Mouse (Mus musculus): ENCODE results near the gene Plvap. TPM values are rescaled to one million over a fixed set of nuclear protein-coding genes. Genes with fewer than 3 reads are reported as not detected.

Plvap gene
- polyA plus RNA-seq, 1 experiment from 2014 or later, result 29.1 TPM

DNA sequence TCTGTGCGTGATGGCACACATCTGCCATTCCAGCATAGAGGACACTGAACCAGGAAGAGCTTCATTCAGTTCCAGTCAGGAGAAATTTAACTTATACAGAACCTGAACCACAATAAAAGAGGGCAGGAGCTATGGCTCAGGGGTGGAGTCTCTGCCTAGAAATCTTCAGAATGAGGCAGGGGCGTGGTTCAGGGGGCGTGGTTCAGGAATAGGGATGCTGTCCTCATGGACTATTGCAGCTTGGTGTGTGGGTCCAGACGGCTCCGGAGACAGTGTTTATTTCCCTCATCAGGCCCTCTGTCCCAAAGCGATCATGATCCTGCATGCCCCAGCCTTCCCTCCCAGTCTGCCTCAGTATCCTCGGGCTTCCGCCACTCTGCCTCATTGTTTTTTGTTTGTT lies 56.9 kb downstream of the Plvap start:
- H3K27ac ChIP-seq (ENCODE audit: low read depth), result no peak overlapping the region
- WGBS (ENCODE audit: insufficient replicate concordance), result 68% methylated on average over 8 of the region's 8 CpGs

DNA sequence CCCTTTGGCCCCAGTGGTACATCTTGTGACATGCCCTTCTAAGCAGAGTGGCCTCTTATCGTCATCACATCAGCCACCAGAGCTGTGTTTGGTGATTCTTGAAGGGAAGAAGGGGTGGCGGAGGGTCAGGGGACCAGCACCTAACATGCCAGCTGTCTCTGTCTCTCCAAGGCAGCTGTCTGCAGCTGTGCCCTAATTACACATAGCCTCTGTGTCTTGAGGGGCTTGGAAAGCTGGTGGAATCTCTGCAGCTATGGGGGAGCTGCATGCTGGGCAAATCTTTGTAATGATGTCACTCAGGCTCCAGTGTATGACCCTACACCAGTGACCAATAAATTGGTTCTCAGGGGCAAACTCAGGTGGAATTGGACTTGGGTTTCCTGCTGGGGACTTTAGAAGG lies 58.9 kb downstream of the Plvap start:
- H3K4me1 ChIP-seq (ENCODE audit: insufficient read depth), result no peaks in the 10 kb centered on the region
- no peak overlapping the region for H3K27ac ChIP-seq (ENCODE audit: low read depth)
- no peak overlapping the region for H3K9ac ChIP-seq (replicated peaks)
- TF ChIP-seq CTCF (IDR thresholded peaks at IDR 0.05; ENCODE audit: low read depth), result no peak
- no peak for TF ChIP-seq EP300 (IDR thresholded peaks at IDR 0.05; ENCODE audit: low read depth)
- H3K9me3 ChIP-seq (ENCODE audit: low read length), result no peaks in the 10 kb centered on the region
- DNase-seq (no peak), ATAC-seq (no peak)
- 0 out of 2 replicates have a peak, but pooled peaks cover 2% of the 10 kb centered on the region for H3K27me3 ChIP-seq (ENCODE audit: insufficient read depth, low read length)
- H3K36me3 ChIP-seq (replicated peaks; ENCODE audit: insufficient read depth, low read length), result no peaks in the 10 kb centered on the region
- no peak overlapping the region for H3K4me2 ChIP-seq (ENCODE audit: low read depth, low read length)
- WGBS (ENCODE audit: insufficient replicate concordance), result 65% methylated on average over 2 of the region's 2 CpGs
- H3K4me3 ChIP-seq (ENCODE audit: low read depth, low read length), result no peak overlapping the region

More for the DNA sequence above, 56.9 kb downstream of the Plvap start:
- Histone ChIP-seq H3K9ac (replicated peaks) (no peak overlapping the region), H3K27me3 (ENCODE audit: insufficient read depth, low read length) (0 out of 2 replicates have a peak, but pooled peaks cover 2% of the 10 kb centered on the region), H3K4me3 (ENCODE audit: low read depth, low read length) (no peak overlapping the region), H3K4me2 (ENCODE audit: low read depth, low read length) (no peak overlapping the region), H3K9me3 (ENCODE audit: low read length) (no peaks in the 10 kb centered on the region), H3K4me1 (ENCODE audit: insufficient read depth) (no peaks in the 10 kb centered on the region), H3K36me3 (replicated peaks; ENCODE audit: insufficient read depth, low read length) (no peaks in the 10 kb centered on the region)
- ATAC-seq (no peak), DNase-seq (peak; percentile 9)
- TF ChIP-seq CTCF (IDR thresholded peaks at IDR 0.05; ENCODE audit: low read depth) (no peak), EP300 (IDR thresholded peaks at IDR 0.05; ENCODE audit: low read depth) (no peak)

DNA sequence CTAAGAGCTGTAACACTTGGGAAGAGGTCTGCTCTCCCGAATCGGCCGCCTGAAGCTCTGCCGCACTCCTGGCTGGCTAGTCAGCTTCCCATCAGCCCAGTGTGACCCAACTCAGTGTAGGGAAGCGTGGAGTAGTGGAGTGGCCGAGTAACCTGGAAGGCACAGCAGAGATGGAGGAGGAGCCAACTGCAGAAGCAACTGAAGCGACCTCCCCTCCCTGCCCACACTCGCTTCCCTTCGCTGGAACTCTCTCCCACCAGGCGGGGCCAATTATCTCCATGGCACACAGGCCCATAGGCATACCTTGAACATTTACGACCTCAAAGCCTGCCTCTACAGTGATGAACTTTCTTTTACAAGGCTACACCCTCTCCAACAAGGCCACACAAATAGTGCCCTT lies 59.8 kb downstream of the Plvap start:
- Histone ChIP-seq H3K27me3 (ENCODE audit: insufficient read depth, low read length) (0 out of 2 replicates have a peak, but pooled peaks cover 2% of the 10 kb centered on the region), H3K4me3 (ENCODE audit: low read depth, low read length) (no peak overlapping the region), H3K4me1 (ENCODE audit: insufficient read depth) (no peaks in the 10 kb centered on the region), H3K9me3 (ENCODE audit: low read length) (no peaks in the 10 kb centered on the region), H3K27ac (ENCODE audit: low read depth) (no peak overlapping the region), H3K36me3 (replicated peaks; ENCODE audit: insufficient read depth, low read length) (no peaks in the 10 kb centered on the region), H3K9ac (replicated peaks) (no peak overlapping the region), H3K4me2 (ENCODE audit: low read depth, low read length) (no peak overlapping the region)
- DNase-seq, result no peak
- ATAC-seq, result no peak
- WGBS (ENCODE audit: insufficient replicate concordance), result 52% methylated on average over 11 of the region's 11 CpGs
- TF ChIP-seq CTCF (IDR thresholded peaks at IDR 0.05; ENCODE audit: low read depth) (no peak), EP300 (IDR thresholded peaks at IDR 0.05; ENCODE audit: low read depth) (no peak)

DNA sequence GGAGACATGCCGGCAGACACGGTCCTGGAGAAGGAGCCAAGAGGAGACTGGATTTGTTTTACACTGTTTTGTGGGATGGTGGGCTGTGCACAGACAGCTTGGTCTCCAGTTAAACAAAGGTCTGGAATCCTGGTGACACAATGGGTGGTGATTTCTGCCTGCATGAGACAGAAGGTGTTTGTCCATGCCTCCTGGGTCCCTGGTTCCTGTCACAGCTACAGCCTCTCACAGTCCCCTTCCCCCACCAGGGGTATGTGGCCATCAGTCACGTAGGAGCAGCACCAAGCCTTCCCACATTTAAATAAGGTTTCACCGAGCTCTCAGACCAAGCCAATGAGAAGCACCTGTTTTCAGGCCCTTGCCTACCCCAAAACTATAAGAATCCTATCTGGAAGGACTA lies 60.2 kb downstream of the Plvap start:
- no peak overlapping the region for H3K27ac ChIP-seq (ENCODE audit: low read depth)
- ATAC-seq (no peak), DNase-seq (no peak)
- H3K4me3 ChIP-seq (ENCODE audit: low read depth, low read length), result no peak overlapping the region
- 0 out of 2 replicates have a peak, but pooled peaks cover 2% of the 10 kb centered on the region for H3K27me3 ChIP-seq (ENCODE audit: insufficient read depth, low read length)
- TF ChIP-seq CTCF (IDR thresholded peaks at IDR 0.05; ENCODE audit: low read depth), result no peak
- H3K9ac ChIP-seq (replicated peaks), result no peak overlapping the region
- H3K4me2 ChIP-seq (ENCODE audit: low read depth, low read length), result no peak overlapping the region
- H3K4me1 ChIP-seq (ENCODE audit: insufficient read depth), result no peaks in the 10 kb centered on the region
- no peaks in the 10 kb centered on the region for H3K9me3 ChIP-seq (ENCODE audit: low read length)
- 65% methylated on average over 4 of the region's 4 CpGs for WGBS (ENCODE audit: insufficient replicate concordance)
- H3K36me3 ChIP-seq (replicated peaks; ENCODE audit: insufficient read depth, low read length), result no peaks in the 10 kb centered on the region

Other genes with a start within 250 kb of the Plvap start
- gene Myo9b, start 239.0 kb downstream of the Plvap start, polyA plus RNA-seq (2015; fragmentation: Nextera tagmentation; extraction: Ambion mirVana), result 3.8 and 5.1 TPM in 2 replicates
- gene Haus8, start 238.8 kb downstream of the Plvap start, polyA plus RNA-seq (2015; fragmentation: Nextera tagmentation; extraction: Ambion mirVana), result 16.5 and 18.6 TPM in 2 replicates
- 62.8 and 64.6 TPM in 2 replicates for gene Use1, start 144.9 kb downstream of the Plvap start, polyA plus RNA-seq (2015; fragmentation: Nextera tagmentation; extraction: Ambion mirVana)
- 5.3 and 5.9 TPM in 2 replicates for gene Ocel1, start 140.5 kb downstream of the Plvap start, polyA plus RNA-seq (2015; fragmentation: Nextera tagmentation; extraction: Ambion mirVana)
- gene Nr2f6, start 129.8 kb downstream of the Plvap start, polyA plus RNA-seq (2015; fragmentation: Nextera tagmentation; extraction: Ambion mirVana), result 38.0 and 46.6 TPM in 2 replicates
- 4.6 and 5.6 TPM in 2 replicates for gene Ushbp1, start 116.0 kb downstream of the Plvap start, polyA plus RNA-seq (2015; fragmentation: Nextera tagmentation; extraction: Ambion mirVana)
- gene Babam1, start 114.9 kb downstream of the Plvap start, polyA plus RNA-seq (2015; fragmentation: Nextera tagmentation; extraction: Ambion mirVana), result 40.0 and 40.7 TPM in 2 replicates
- gene Ankle1, start 105.7 kb downstream of the Plvap start, polyA plus RNA-seq (2015; fragmentation: Nextera tagmentation; extraction: Ambion mirVana), result 11.4 and 11.9 TPM in 2 replicates
- gene Abhd8, start 48.1 kb downstream of the Plvap start, polyA plus RNA-seq (2015; fragmentation: Nextera tagmentation; extraction: Ambion mirVana), result 4.5 and 5.0 TPM in 2 replicates
- gene Mrpl34, start 46.8 kb downstream of the Plvap start, polyA plus RNA-seq (2015; fragmentation: Nextera tagmentation; extraction: Ambion mirVana), result 119 and 120 TPM in 2 replicates
- gene Dda1, start 42.6 kb downstream of the Plvap start, polyA plus RNA-seq (2015; fragmentation: Nextera tagmentation; extraction: Ambion mirVana), result 30.3 and 31.0 TPM in 2 replicates
- 0.14 and 0.27 TPM in 2 replicates for gene Ano8, start 25.8 kb downstream of the Plvap start, polyA plus RNA-seq (2015; fragmentation: Nextera tagmentation; extraction: Ambion mirVana)
- gene Gtpbp3, start 23.6 kb downstream of the Plvap start, polyA plus RNA-seq (2015; fragmentation: Nextera tagmentation; extraction: Ambion mirVana), result 4.5 and 4.9 TPM in 2 replicates
- gene Ccdc194, start 14.0 kb upstream of the Plvap start, polyA plus RNA-seq (2015; fragmentation: Nextera tagmentation; extraction: Ambion mirVana), result 0.20 TPM in 1 of 2 replicates, not detected in the other
- 57.0 and 62.1 TPM in 2 replicates for gene Bst2, start 25.7 kb upstream of the Plvap start, polyA plus RNA-seq (2015; fragmentation: Nextera tagmentation; extraction: Ambion mirVana)
- 61.7 and 62.5 TPM in 2 replicates for gene Mvb12a, start 31.2 kb upstream of the Plvap start, polyA plus RNA-seq (2015; fragmentation: Nextera tagmentation; extraction: Ambion mirVana)
- gene Tmem221, start 47.1 kb upstream of the Plvap start, polyA plus RNA-seq (2015; fragmentation: Nextera tagmentation; extraction: Ambion mirVana), result 0.62 and 0.66 TPM in 2 replicates
- 0.08 TPM in 1 of 2 replicates, not detected in the other for gene Nxnl1, start 54.8 kb upstream of the Plvap start, polyA plus RNA-seq (2015; fragmentation: Nextera tagmentation; extraction: Ambion mirVana)
- 6.0 and 6.8 TPM in 2 replicates for gene Slc27a1, start 57.1 kb upstream of the Plvap start, polyA plus RNA-seq (2015; fragmentation: Nextera tagmentation; extraction: Ambion mirVana)
- gene Pgls, start 80.4 kb upstream of the Plvap start, polyA plus RNA-seq (2015; fragmentation: Nextera tagmentation; extraction: Ambion mirVana), result 153 and 158 TPM in 2 replicates
- 9.2 and 11.2 TPM in 2 replicates for gene Fam129c, start 85.9 kb upstream of the Plvap start, polyA plus RNA-seq (2015; fragmentation: Nextera tagmentation; extraction: Ambion mirVana)
- gene Colgalt1, start 99.2 kb upstream of the Plvap start, polyA plus RNA-seq (2015; fragmentation: Nextera tagmentation; extraction: Ambion mirVana), result 25.0 and 25.7 TPM in 2 replicates
- gene Unc13a, start 160.0 kb upstream of the Plvap start, polyA plus RNA-seq (2015; fragmentation: Nextera tagmentation; extraction: Ambion mirVana), result 0.25 and 0.36 TPM in 2 replicates
- gene Jak3, start 164.5 kb upstream of the Plvap start, polyA plus RNA-seq (2015; fragmentation: Nextera tagmentation; extraction: Ambion mirVana), result 4.3 and 4.6 TPM in 2 replicates
- gene Insl3, start 177.5 kb upstream of the Plvap start, polyA plus RNA-seq (2015; fragmentation: Nextera tagmentation; extraction: Ambion mirVana), result 1.3 and 2.8 TPM in 2 replicates
- gene B3gnt3, start 190.0 kb upstream of the Plvap start, polyA plus RNA-seq (2015; fragmentation: Nextera tagmentation; extraction: Ambion mirVana), result 3.0 TPM in 2 replicates
- gene Fcho1, start 214.0 kb upstream of the Plvap start, polyA plus RNA-seq (2015; fragmentation: Nextera tagmentation; extraction: Ambion mirVana), result 15.3 and 16.7 TPM in 2 replicates